Mouse (Mus musculus) hematopoietic stem cell, adult 5-6 weeks (primary cell): ENCODE measurements at regions not wholly inside any gene's neighbourhood (a gene's known extent, or its start where the extent isn't known, plus 50 kb on each side); places are given as distances from the start of the nearest gene placed in this dataset.

ENCODE experiments used
- ATAC-seq, 2 experiments: fragments of 125-278 bp in 1 of 2; replicated peaks in 1 of 2; 2 replicates each; pipeline ENCODE4 v1.8.0; 2016 to 2017; ENCODE audit warnings: inconsistent platforms in 2 of 2, mild to moderate bottlenecking in 2 of 2, moderate number of reproducible peaks in 2 of 2, low read depth in 1 of 2, moderate TSS enrichment in 1 of 2; ENCODE audit not compliant: low FRiP score in 2 of 2, poor library complexity in 2 of 2, severe bottlenecking in 2 of 2, insufficient read depth in 1 of 2, low TSS enrichment in 1 of 2

DNA sequence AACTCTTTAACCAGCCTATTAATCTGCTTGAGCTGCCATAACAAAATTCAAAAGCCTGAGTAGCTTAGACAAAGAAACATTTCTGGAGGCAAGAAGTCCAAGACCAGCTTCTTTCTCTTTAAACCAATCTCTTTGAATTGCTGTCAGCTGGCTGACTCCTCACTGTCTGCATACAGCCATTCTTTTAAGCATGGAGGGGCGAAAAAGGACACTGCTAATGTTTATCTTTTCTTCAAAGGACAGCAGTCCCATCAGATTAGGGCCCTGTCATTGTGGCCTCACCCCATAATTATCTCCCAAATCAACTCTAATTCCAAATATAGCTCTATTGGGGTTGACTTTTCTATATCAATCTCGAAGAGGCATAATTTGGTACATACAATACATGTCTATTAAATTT lies 813.1 kb upstream of the Lcorl start:
- no peak for ATAC-seq

DNA sequence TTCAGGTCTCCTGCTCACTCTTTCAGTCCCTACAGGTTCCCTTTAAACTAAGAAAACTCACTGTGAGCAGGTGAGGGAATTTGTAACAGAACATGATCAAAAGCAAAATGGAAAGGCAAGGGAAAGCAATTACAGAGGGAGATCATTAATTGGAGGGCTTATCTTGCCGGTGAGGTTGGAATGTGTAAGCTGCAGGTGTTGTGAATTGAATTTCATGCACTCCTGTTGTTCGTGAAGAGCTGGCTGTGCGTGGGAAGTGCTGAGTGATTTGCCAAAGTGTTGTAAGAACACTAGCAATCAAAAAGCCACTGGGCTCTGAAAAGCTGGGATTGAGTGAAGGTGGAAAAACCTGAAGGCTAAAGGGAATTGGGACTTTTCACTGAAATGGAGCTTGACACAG lies 808.8 kb upstream of the Lcorl start:
- no peak for ATAC-seq

DNA sequence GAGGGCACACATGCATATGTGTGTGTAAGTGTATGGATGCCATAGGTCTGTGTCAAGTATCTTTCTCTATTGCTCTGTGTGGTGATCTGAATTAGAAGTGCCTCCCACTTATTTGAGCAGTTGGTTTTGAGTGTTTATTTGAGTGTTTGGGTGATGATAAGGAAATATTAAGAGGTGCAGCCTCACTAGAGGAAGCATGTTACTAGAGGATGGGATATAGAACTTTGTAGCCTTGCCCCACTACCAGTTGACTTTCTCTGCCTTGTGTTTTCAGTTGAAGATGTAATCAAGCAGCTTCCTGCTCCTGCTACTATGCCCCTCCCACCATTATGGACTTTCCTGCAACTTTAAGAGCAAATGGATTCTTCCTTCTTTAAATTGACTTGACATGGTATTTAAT lies 799.6 kb upstream of the Lcorl start:
- no peak for ATAC-seq

DNA sequence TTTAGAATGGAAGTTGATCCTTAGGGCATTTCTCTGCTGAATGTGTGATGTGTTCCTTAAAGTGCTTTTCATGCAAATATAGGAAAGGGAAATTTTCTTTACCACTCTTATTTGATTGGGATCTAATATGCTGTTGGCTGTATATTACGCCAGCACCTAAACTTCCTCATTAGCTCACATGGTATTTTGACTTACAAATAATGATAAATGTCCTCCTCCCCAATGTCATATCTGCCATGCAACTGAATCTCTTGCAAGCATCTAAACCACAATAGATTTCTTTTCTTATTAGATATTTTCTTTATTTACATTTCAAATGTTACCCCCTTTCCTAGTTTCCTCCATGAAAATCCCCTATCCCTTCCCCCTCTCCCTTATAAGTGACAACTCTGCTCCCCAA lies 796.8 kb upstream of the Lcorl start:
- no peak for ATAC-seq

DNA sequence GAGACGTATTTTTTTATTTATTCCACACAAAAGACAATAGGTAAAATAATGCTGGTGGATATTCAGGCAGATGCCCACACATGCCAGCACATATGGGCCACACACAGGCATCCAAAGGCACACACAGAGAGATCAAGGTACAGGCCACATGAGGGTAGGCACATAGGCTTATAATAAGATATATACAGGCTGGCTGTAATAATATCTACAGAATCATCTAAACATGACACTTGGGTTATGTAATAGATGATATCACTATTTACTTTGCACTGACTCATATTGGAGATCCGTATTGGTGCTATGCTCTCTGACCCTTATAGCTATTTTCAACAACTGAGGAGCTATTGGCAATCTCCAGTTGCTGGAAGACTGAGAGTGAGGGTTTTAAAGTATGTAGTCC lies 785.6 kb upstream of the Lcorl start:
- ATAC-seq: no peak

DNA sequence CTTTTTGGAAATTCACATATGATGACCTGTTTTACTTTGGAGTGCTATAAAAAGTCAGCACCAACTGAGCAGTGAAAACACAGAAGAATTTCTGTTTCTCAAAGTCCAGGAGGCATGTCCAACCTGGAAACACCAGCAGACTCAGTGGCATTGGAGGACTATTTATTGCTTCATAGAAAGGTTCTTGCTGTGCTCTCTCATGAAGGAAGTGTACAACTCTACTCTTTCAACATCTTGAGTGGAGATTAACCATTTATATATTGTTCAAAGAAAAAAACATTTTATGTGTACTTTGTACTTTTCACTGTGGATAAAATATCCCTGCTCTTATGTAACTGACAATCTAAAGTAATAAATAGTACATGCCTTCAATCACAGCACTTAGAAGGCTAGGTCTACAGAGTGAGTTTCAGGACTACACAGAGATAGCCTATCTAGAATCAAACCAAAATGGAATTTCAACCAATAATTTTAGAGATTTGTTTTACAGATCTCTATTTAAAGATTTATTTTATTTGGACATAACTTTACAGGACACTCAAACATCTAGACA lies 777.8 kb upstream of the Lcorl start:
- no peak for ATAC-seq
